Mouse (Mus musculus): ENCODE measurements around the gene Card10.

Card10 gene

DNA sequence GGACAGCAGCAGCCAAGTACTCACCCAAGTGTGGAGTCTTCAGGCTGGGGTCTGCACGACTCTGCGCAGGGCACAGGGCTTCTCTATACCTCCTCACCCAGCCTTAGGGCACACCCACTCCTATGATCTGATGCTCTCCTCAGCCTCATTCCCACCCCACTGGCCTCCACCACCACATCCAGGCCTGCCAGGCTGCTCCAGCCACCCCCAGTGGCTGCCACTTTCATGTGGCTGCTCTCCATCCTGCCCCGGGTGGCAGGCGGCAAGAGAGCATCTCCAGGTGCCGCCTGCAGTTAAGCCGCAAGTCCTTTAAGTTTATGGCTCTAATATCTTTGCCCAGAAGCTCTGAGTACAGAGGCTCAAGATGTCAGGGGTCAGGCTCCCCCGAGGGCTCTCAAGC is 76.1 kb downstream of the Card10 start:
- DNase-seq: peak; percentile 69
